Mouse (Mus musculus) gastrocnemius, postnatal 25 days (tissue): ENCODE measurements around the gene Prpsap2. TPM values are rescaled to one million over a fixed set of nuclear protein-coding genes. Genes with fewer than 3 reads are reported as not detected.
"Not testable (repeated sequence)": the region's sequence is repeated elsewhere in the genome, so short reads cannot be mapped to it uniquely, and the experiment has no call there.

Experiments
- DNase-seq: peaks from one replicate; pipeline ENCODE4 v3.0.0; 2022
- long read RNA-seq, 2 experiments: library from polyadenylated mRNA; stranded (forward); transcript quantifications; one replicate each; pipeline ENCODE4 v2.0.0; 2021
- total RNA-seq, 2 experiments: library from RNA; stranded (reverse); gene quantifications; 1 replicate in 1 of 2; 2 replicates in 1 of 2; pipeline ENCODE4 v1.2.3; 2021

Gene Prpsap2
- total RNA-seq, result 1 to 10 TPM; 3.6 to 4.2 TPM
- long read RNA-seq, experiment 1, result 0 reads
- long read RNA-seq, experiment 2, result 0 reads

- peak; percentile 97 for DNase-seq
Measured at GRCm38 (mm10) chr11:61761584-61762407, at the start of gene Prpsap2. TSS of gene Prpsap2 (minus strand) at chr11:61762088.

- DNase-seq, result no peak
Measured at GRCm38 (mm10) chr11:61809793-61810192, 47.9 kb upstream of the Prpsap2 start.

DNA sequence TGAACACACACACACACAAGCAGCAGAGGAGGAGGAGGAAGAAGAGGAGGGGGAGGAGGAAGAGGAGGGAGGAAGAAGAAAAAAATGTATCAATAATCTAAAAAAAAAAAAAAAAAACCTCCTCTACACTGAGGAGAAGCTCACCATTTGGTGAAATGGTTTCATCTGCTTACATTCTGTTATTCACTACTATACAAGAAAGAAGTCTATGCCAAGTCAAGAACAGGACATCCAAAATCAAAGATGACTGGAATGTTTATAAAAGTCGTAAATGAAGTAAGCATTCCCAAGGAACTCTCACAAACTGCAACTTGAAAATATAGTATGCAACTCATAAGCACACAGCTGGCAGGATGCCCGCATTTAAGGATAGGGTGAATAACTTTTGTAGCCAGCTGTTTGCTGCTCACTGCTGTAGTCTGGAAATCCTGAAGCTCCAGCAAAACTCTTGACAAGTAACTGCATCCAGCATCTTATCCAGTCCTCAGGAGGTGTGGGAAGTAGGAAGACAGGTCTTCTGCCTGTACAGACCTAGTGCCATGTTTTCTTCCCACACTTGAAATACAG lies 46.7 kb upstream of the Prpsap2 start:
- no peak for DNase-seq

DNA sequence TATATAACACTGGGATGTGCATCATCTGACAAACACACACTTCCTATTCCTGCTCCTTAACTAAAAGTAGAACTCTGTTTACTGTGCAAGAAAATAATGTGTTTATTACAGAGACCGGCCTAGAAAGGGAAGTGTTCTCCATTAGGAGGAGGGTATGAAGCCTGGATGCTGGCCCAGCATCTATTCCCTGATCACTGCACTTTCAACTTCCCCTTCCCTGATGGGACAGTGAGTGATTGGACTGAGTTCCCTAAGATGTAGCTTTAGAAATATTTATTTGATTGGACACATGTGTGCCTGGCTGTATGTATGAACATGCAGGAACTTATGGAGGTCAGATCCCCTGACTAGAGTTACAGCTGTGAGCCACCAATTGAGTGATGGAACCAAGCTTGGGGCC lies 31.6 kb upstream of the Prpsap2 start:
- DNase-seq, result no peak

GRCm38 (mm10) chr11:61788550-61788949 lies 26.7 kb upstream of the Prpsap2 start:
- no peak for DNase-seq

DNA sequence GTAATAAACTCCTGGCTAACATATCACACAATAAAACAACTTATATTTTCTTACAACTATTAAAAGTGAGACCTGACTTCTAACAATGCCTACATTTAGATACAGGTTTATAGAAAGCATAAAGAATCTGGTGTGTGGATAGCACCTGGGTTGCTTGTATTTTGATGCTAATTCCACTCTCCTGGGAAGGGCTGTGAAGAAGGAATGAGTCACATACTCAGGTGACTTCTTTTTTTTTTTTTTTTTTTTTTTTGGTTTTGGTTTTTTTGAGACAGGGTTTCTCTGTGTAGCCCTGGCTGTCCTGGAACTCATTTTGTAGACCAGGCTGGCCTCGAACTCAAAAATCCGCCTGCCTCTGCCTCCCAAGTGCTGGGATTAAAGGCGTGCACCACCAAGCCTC lies 20.6 kb upstream of the Prpsap2 start:
- DNase-seq, result not testable (repeated sequence)

GRCm38 (mm10) chr11:61774551-61775149 lies 12.8 kb upstream of the Prpsap2 start:
- DNase-seq, result no peak

DNA sequence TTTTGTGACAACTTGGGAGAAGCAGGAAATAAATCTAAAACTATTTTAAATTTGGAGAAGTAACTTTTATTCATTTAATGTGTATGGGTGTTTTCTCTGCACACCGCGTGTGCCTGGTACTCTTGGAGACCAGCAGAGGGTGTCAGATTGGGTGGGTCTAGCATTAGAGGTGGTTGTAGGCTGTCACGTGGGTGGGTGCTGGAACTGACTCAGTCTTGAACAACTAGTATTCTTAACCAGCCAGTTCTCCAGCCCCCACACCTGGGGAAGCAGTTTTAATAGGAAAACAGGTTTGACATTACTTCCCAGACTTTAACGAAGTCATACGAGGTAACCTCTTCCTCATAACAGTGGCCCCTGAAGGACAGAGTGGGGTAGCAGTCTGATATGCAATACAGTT lies 1.4 kb downstream of the Prpsap2 start:
- DNase-seq, result no peak

GRCm38 (mm10) chr11:61757151-61757550 lies 4.7 kb downstream of the Prpsap2 start:
- no peak for DNase-seq

DNA sequence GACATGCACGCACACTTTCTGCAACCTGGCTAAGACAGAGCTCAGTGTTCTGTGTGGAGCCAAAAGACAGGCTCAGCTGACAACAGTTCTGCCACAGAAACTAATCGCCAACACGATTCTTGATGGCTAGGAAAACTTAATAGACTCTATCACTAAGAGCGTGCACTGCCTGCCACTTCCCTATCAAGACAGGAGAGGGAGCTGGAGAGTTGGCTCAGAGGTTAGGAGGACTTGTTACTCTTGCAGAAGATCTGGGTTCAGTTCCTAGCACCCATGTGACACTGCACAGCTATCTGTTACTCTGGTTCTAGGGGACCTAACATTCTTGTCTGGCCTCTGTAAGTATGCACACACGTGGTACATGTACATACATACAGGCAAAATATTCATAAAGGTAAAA lies 10.3 kb downstream of the Prpsap2 start:
- no peak for DNase-seq

DNA sequence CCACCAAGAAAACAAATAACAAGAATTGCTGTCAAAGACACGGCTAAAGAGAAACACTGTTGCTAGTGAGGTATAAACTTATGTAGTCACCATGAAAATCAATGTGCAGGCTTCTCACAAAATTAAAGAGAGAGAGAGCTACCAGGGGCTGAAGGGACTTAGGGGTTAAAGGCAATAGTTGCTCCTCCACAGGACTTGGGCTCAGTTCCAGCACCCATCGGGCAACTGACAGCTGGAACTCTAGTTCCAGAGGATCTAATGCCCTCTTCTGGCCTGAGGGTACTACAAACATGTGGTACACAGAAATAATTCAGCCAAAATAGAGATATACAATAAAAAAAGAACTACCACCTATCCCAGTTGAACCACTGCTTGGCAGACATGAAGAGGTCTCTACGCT lies 14.7 kb downstream of the Prpsap2 start:
- no peak for DNase-seq

DNA sequence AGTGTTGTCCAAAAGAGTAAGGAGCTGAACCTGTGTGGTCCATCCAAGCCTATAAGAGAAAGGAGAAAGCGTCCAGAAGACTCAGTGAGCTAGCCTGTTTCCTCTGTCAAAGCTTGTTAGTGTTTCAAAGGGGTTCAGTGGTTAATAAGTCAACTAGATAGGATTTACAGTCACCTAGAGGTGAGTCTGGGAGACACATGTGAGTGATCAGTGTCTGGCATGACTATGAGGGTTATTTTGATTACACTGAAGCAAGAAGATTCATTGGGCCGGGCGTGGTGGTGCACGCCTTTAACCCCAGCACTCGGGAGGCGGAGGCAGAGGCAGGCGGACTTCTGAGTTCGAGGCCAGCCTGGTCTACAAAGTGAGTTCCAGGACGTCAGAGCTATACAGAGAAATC lies 16.1 kb downstream of the Prpsap2 start:
- no peak for DNase-seq

DNA sequence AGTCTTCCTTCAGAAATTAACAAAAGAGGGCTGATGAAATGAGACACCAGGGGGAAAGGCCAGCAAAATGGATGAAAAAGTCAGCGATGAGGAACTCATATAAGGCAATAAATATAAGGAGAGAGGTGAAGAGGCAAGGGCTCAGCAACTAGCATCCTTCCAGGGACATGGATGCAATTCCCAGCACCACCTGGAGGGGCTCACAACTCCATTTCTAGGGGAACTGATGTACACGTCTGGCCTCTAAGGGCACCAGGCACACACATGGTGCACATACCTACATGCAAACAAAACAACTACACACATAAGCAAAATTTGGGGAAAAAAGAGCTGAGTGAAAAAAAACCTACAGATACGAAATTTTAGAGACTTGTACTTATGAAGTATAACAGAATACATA lies 17.4 kb downstream of the Prpsap2 start:
- no peak for DNase-seq

- DNase-seq, result no peak
Measured at GRCm38 (mm10) chr11:61743768-61744167, 18.1 kb downstream of the Prpsap2 start.

DNA sequence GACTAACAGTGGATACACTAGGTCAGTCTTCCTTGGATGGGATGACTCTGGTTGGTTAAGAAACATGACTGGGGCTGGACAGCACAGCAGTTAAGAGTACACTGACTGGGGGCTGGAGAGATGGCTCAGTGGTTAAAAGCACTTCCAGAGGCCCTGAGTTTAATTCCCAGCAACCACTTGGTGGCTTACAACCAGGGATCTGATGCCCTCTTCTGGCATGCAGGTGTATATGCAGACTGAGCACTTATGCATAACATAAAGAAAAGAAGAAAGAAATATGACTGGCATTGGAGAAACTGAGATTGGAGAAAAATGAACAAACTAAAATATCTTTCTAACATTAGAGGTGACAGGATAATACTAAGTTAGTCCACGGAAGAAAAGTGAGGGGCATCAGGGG lies 21.4 kb downstream of the Prpsap2 start:
- no peak for DNase-seq

DNA sequence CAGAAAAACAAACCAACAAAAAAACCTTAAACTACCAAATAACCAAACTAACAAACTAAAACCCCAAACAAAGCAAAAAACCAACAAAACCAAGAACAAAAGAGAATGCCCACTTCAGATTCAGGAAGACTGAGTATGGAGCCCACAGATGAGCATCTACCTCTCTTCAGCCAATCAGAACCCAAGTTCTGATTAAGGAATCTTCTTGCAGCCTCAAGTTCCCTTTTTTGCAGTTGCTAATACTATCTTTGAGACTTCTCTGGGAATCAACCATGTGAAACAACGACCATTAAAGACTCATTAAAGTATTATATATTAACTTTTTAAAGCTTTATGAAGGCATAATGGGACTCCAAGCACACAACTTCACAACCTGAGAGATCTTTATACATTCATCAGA lies 24.6 kb downstream of the Prpsap2 start:
- no peak for DNase-seq

- DNase-seq, result no peak
Measured at GRCm38 (mm10) chr11:61732672-61733071, 29.2 kb downstream of the Prpsap2 start.

- no peak for DNase-seq
Measured at GRCm38 (mm10) chr11:61728037-61728436, 33.9 kb downstream of the Prpsap2 start.

- DNase-seq, result no peak
Measured at GRCm38 (mm10) chr11:61722077-61722476, 39.8 kb downstream of the Prpsap2 start.

DNA sequence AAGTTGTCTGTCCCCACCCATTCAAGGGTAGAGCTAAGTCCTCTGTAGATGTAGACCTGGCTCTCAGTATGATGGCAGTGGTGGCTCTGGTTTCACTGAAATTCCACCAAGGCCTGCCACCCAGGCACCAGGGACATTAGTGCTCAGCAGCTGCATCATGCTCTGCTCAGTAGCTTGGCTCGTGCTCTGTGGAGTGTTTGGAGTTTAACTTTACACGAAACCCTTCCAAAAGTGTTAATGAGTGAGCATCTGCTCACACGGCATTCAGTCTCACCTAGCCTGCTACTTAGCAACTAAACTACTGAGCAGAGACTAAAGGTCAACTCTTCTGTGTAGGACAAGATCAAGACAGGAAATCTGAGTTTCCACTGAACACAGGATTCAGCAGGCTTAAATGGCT lies 41.3 kb downstream of the Prpsap2 start, which contains the start of gene Slc5a10:
Slc5a10 (minus strand) TSS at position 191 of the 400 bp plus-strand sequence.
- no peak for DNase-seq

GRCm38 (mm10) chr11:61719826-61720225 lies 42.1 kb downstream of the Prpsap2 start:
- no peak for DNase-seq

DNA sequence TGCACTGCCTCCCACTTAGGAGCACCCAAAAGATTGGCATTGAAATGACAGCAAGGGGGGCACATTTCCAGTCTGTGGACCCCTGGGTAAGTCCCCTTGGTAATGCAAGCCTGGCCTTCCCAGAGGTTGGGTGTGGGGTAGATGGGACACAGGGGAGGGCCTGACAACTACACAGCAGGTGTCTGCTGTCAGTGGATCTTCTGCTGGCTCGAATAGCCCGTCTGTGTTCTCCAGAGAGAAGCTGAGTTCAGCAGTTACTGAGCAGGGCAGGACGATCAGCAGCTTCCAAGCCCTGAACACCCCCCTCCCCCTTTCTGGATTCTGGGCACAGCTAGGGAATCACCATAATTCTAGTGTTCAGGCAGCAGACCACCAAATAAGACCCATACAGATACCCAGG lies 42.5 kb downstream of the Prpsap2 start:
- DNase-seq, result no peak

- no peak for DNase-seq
Measured at GRCm38 (mm10) chr11:61717990-61718389, 43.9 kb downstream of the Prpsap2 start.
